Mouse (Mus musculus) regulatory T cell (primary cell): ENCODE measurements at regions not wholly inside any gene's neighbourhood (a gene's known extent, or its start where the extent isn't known, plus 50 kb on each side); places are given as distances from the start of the nearest gene placed in this dataset.

Source experiments
- in situ Hi-C: fragments of 300-600 bp; cut with MboI, MseI; formaldehyde crosslinking; loops from one replicate; pipeline ENCODE4 v1.15.1; 2025; ENCODE audit warnings: high pct_unique_total_duplicates

DNA sequence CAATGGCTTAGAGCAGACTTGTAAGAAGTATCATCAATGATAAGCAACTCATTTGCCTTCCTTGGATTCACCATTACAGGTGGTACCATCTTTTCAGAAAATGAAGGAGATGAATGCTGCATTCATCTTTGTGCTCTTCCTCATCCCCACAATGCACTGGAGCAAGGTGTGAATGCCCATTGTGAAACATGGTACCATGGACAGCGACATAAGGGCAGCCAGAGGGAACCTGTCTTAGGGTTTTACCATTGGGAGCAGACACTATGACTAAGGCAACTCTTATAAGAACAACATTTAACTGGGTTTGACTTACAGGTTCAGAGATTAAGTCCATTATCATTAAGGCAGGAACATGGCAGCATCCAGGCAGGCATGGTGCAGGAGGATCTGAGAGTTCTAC lies 60.1 kb upstream of the Kcnj6 start:
- in situ Hi-C loops = no loop called here

DNA sequence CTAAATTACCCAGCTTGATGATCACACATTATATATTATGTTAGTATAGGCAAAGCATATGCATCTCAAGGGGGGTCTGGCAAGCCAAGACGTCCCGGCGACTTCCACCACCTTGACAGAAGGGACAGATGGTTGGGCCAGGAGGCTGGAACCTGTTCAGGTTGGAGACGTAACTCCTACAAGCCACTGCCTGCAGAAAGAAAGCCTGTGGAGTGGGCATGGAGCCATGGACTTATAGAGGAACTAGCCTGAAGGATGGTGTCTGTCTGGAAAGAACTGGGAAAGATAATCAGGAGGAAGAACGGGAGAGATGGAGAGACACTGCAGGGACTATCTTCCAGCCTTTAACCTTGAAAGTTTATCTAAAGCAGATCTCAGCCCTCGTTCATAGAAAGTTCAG lies 66.9 kb upstream of the Kcnj6 start:
- in situ Hi-C loops = no loop called here

DNA sequence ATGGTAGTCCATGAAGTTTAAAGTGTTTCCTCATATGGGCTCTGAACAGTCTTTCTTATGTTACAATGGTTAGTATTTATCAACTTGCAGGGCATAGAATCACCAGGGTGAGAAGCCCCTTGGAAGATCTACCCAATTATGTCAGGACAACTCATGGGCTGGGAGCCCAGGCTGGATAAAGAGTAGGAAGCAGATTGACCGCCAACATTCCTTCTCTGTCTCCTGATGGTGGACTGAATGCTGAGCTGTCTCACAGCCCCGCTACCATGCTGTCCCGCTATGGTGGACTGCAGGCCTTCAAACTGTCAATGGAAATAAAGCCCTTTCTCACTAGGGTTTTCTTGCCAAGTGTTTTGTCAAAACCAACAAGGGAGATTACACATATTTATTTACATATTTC lies 69.2 kb upstream of the Kcnj6 start:
- in situ Hi-C loops = loop anchor here (5.0 kb wide), 1 partner anchor 314 kb away; no protein-coding TSS in a partner anchor

DNA sequence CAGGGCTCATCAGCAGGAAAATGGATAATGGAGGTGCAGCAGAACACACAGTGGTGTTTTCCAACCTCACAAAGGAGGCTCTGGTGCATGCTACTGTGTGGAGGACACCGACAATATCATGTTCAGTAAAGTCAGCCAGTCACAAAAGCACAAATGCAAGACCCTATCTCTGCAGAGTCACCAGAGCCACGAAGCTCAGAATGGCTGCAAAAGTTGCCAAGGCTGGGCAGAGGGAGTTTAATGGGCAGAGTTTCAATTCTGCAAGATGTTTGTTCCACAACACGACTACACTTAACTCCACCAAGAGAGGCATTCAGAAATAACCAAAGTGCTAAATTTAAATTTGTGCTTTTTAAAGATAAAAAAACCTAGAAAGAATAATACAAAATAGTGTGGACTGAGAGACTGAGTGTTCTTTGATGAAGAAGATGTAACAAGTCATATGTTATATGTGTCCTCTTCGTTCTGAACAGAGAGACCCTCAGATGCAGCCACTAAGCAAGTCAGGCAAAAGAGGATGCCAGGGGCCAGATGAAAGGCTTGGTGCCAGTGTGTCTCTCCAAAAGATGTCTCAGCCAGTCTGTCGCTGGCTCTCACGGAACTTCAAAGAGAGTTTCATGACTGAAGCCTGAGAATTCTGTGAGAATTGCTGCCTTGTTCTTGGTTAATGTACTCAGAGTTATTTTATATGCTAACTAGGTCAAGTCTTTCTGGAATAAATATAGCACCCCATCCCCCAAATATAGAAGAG lies 95.1 kb upstream of the Kcnj6 start:
- in situ Hi-C loops = no loop called here

DNA sequence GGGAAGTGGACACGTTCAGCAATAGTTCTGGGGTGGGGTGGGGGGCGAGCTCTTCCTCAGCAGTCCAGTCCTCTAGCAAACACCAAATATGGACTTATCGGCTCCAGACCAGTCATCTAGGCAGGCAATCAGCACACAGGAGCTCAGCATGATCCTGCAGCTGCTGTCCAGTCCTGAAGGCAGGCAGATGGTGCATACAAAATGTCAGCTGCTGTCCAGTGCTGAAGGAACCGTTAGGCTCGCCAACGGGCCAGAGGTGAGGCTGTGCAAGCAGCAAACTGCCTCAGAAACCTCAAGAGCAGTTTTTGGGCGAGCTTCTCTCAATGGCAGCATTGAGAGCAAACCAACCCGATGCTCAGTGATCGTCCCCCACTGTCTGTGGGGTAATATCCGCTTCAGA lies 96.3 kb upstream of the Kcnj6 start:
- in situ Hi-C loops = no loop called here

DNA sequence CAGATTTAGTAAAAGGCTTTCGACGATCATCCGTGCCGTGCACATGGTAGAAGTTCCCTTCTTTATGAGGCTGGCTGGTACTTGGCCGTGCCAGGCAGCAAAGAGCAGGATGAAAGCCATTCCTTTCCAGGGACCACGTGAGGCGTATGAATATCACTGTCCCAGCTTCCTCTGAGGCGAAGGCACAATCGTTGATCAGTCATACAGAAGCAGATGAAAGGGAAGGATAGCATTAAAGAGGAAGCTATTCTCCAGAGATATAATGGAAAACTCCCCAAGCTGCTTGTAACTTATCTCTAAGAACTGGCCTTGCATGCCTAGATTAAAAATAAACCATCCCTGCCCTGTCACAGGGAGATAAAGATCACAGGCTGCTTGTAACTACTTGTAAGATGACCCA lies 103.5 kb upstream of the Kcnj6 start:
- in situ Hi-C loops = no loop called here

DNA sequence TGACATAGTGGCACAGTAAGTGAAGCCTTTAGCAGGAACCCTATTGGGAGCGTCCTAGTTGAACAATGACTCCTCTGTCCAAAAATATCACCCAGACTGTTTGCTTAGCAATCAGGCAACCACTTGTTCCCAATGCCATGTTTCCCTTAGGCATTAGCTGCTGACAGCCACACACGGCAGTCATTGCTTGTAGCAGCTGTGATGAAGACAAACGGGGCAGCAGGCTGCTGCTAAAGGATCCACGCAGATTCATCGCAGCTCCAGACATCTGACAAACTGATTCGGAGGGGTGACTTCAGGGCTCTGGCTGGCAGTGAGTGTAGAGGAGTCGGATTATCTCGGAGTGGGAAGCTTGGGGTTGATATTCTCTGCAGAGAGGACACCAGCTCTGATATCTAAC lies 120.0 kb upstream of the Kcnj6 start:
- in situ Hi-C loops = no loop called here

DNA sequence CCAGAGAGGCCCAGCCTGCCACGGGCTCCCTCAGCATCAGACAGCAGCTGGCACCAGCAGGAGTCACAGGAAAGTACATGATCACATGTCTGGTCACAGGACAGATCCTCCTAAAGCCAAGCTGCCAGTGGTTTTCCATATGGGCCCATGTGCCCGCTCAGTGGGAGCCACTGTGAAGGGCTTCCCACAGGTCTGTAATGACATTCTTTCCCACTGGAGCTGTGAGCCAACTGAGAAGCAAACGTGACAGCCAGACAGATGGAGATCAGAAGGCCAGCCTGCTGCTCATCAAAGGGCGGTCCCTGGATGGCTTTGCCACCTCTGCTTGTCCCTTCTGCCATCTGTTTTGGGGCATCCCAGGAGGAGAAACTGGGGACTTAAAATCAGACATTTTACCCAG lies 121.8 kb upstream of the Kcnj6 start:
- in situ Hi-C loops = no loop called here

DNA sequence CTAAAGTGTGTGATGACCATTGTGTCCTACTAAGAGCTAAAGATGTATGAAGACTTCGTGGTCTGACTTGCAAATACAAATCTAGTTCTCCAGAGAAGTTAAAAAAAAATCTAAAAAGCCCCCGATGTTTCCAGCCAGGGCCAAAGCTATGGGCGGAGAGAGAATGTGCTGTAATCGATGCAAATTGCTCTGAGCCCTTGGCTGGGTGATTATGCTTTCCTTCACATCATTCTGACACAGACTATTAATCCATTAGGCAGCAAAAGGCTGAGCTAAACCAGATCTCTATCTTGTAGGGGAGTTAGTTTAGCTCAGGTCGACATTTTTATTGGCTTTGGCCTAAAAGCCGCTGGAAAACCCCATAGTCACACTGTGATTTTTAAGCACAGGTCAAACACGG lies 124.5 kb upstream of the Kcnj6 start:
- in situ Hi-C loops = no loop called here

DNA sequence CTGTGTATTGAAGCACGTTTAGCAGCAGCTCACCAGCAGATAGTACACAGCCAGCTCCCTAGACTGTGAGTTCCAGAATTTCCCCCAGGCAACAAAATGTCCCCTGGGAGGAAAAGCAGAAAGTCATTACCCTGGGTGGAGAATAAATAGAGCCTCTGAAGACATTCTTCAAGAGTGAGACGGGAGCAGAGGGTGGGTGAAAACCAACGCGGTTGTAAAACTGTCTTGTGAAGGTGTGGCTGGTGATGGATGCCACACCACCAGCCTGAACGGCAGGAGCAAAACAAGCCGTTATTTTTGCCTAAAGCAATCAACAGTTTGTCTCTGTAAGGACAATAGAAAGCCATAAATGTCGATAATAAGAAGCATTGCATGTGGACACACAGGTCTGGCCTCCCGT lies 129.7 kb upstream of the Kcnj15 start:
- in situ Hi-C loops = no loop called here

DNA sequence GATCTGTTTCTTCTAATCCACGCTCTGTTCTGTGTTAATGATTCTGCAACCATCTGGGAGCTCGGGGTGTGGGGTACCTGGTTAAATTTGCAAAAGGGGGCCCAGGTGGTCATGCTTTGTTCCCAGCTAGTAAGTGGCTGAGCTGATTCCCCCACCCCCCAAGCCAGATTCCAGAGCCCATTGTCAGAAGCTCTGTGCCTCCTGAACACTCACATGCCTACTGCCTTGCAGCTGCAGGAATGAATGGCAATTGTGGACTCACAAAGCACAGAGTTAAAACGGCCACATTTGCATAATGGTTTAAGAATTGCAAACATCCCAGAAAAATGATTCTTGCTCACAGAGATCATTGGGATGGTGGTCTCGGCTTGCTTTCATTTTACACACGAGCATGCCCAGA lies 125.5 kb upstream of the Kcnj15 start:
- in situ Hi-C loops = loop anchor here (10.0 kb wide), 1 partner anchor 213 kb away; no protein-coding TSS in a partner anchor

DNA sequence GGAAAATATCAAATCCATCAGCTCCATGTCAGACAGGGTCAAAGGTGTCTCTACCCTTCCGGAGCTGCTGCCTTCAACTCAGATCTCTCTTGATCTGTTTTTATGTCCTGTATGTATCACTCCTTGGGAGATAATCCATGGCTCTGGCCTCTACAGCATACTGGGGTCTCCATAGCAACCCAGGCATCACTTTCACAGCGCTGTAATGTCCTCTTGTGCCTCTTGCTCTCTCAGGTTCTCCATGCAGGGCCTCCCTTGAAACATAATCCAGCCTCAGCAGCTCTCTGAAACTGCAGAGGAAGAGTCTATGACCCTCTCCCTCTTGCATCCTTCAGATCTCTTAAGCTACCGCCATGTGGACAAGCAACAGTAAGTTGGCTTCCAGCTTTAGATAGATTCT lies 118.5 kb upstream of the Kcnj15 start:
- in situ Hi-C loops = loop anchor here (10.0 kb wide), 1 partner anchor 206 kb away; no protein-coding TSS in a partner anchor

DNA sequence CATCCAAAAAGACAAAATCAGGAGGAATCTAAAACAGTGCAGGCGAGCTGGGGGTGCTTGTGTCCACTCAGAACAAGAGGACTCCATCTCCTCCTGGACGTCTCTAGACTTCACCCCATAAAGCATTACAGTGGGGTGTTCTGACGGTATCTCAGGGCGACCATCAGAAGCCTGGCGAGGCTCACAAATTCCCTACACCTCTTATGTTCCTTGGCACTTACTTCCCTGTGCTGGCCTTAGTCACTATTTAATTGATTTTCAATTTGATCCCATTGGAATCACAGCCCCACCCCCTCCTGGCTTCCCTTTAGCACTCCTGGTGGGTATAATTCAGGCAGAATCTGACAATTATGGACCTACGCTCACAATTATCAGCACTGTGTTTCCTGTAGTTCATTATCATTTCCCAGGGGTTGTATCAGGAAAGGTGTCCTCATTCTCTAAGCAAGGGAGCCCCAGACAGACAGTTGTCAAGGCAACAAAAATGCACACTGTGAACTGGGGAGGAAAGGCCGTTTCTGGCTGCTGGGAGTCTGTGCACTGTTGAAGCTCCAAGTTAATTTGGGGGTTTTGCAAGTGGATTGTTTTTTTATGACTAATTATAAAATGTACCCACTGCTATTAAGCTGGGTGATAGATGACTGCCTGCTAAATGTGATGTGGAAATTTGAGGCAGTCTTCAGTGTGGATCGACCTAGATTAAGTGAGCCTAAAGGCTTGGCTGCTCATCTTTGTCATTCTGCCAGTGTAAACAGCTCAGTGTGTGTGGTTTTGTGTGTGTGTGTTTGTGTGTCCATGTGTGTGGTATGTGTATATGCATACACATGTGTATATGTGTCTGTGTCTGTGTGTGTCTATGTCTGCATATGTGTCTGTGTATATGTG lies 115.6 kb upstream of the Kcnj15 start:
- in situ Hi-C loops = no loop called here

DNA sequence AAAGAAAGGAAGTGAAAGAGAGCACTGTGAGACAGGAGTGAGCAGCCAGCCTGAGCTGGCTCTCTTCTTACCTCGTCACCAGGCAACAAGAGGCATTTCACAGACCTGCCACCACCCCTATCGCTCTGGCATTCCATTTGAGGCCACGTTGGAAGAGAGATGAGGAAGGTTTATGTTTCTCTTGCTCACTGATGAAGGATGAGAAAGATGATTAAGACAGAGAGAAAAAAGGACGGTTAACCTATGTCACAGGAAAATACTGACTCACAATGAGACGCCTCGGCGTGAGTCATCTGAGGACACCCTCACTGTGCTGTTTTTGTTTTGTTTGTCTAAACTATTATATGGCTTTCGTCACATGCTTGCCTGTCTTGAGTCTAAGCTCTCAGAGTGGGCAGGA lies 106.9 kb upstream of the Kcnj15 start:
- in situ Hi-C loops = no loop called here

DNA sequence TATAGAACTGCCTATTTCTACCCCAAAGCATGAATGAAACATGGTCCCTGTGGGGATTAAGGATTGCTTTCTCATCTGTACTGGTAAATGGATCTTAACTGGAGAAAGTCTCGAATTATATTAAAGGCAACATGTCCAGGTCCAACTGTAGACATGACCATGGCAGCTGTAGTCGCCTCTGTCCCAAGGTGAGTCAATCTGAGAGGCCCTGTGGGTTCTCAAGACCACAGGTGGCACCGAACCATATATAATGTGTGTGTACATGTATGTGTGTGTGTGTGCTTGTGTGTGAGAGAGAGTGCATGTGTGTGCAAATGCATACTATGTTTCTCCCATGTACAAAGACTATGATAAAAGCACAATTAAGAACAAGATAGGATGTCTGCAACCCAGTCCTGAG lies 105.9 kb upstream of the Kcnj15 start:
- in situ Hi-C loops = no loop called here

DNA sequence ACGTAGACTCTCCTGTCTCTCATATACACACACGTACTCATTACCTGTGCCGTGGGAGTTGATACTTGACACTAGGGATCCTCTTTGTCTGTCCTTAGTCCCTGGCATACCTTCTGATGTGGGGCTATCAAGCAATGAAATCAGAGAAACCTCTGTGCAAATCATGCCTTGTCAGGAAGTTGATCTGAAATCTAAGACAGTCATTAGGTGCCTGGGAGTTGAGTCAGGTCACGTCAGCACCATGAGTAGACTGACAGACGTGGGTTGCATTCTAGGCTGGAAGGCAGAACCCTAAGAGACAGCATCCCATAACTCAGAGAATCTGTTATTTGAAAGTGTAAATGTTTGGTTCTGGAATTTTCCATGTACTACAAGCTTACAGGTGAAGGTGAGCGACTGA lies 105.4 kb upstream of the Kcnj15 start:
- in situ Hi-C loops = no loop called here

DNA sequence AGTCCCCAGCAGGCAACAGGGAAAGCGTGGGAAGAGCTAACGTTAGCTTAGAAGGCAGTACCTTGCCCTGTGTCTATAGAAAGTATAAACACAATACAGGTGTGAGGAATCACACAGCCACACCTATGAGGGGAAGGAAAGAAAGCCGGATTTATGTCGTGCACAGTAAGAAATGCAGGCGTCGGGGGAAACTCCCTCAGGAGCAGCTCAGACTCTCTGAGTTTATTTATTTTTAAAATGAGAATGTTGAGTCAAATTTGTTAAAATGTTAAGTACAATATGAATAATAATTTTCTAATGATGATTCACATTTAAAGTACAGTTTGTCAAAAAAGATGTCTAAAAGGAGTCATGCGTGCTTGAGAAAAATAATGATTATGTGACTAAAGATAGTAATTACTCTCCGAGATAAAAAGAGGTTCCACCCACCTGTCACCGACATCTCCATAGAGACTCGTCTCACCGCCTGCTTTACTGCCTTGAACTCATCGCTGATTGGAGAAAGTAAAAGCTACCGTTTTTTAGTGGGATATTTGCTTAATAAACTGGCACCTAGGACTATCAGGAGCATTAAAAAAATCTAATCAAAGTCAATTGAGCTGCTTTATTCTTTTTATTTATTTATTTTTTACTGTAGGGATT lies 104.5 kb upstream of the Kcnj15 start:
- in situ Hi-C loops = no loop called here

DNA sequence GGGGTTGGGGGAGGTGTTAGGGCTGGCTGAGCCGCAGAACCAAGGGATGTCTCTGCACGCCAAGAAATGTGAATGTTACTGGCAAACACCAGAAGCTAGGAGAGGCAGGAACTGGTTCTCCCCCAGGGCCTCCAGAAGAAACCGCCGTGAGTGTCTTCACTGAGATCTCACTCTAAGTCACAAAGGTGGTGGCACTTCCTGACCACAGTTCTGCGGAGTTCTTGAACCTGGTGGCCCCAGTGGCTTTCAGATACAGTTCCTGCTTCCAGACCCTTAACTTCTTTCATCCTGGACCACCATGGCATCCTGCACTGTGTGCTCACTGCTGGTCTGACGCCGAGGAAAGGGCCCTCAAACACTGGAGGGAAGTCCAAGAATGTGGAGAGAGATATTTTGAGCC lies 89.0 kb upstream of the Kcnj15 start:
- in situ Hi-C loops = no loop called here

DNA sequence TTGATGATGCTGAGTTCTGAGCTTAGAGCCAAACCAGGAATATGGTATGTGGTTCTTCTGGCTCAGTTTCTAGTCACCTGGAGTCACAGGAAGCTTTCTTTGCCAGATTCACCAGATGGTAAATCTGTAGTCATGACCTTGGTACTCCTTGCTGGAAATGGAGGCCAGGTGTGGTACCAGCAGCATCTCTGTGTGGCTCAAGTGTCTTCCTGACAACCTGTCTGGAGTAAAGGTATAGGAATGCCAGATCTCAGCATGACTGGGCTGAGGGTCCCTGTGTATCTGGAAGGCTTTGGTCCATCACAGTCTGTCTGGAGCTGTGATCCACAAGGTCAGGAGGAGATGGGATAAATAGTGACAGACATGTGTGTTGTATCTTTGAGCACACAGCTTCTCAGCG lies 88.0 kb upstream of the Kcnj15 start:
- in situ Hi-C loops = no loop called here

DNA sequence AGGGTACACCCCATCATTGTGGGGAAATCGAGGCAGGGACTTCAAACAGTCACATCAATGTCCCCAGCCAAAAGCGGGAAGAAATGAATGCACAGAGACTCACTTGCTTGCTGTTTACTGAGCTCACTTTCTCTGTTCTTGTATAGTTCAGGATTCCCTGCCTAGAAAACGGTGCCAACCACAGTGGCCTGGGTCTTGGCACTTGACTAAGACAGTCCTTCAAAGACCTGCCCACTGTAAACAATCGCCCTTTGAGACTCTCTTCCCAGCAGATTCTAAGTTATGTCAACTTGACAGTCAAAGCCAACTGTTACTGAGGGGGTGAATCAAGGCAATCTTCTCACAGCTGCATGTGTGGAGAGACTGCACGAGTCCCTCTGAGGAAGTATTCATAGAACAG lies 76.8 kb upstream of the Kcnj15 start:
- in situ Hi-C loops = no loop called here

DNA sequence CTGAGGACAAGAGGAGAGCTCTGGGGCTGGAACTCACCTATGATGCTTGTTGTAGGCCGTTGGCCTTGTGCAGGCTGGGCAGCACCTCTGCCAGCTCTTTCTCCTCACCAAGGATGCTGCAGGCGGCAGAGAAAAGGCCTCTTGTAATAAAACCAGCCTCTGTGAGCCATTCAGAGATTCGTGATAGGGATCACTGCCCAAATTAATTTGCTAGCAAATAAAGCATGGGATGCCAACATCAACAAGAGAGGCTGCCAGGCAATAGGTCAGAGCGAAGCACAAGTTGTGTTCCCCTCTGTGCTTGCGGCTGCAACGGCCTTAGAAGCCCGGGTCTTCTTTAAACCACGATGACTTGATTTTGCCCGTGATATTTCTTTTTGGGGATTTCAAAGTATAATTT lies 72.0 kb upstream of the Kcnj15 start:
- in situ Hi-C loops = no loop called here

DNA sequence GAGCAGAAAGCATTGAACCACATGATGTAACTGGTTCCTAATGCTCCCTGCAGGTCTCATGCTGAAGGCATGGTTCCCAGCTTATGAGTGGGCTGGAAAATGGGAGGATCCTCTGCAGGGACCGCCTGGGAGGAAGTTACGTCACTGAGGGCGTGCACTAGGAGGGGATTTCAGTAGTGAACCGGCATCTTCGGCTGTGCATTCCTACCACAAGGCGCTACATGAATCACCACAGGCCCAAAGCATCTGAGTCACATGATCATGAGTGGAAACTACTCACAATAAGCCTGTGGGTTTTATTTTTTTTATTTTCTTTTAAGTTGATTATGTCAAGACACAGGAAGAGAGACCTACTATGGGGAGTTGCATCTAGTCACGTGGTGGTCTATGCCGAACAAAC lies 68.2 kb upstream of the Kcnj15 start:
- in situ Hi-C loops = no loop called here

DNA sequence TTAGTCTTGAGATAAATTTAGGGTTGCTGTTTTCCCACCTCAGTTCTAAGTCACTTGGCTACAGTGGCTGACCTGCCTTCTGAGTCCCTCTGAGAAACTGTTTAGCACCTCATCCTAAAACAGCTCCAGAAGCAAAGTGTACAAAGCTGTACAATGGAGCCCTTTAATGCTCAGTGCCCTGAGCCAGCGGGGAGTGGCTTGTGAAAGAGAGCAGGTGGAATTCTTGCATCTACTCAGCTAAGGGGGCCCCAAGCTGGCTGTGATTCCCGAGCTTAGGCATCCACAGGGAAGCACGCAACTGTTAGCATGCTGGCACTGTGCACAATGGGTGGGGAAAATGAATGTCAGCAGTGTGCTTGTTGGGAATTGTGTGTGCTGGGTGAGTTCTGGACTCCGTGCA lies 63.2 kb upstream of the Kcnj15 start:
- in situ Hi-C loops = no loop called here
